Mouse (Mus musculus) lung, adult 2 months (tissue): ENCODE measurements around the gene Utrn.

Experiments
- CTCF ChIP-seq: fragments of 200-500 bp; IDR thresholded peaks from 2 replicates; pipeline ENCODE4 v1.5.1; 2011; ENCODE audit warnings: mild to moderate bottlenecking, low read length, control low read depth; ENCODE audit not compliant: insufficient read depth
- POLR2A ChIP-seq: fragments of 200-500 bp; IDR thresholded peaks from 2 replicates; pipeline ENCODE4 v1.6.1; 2011; ENCODE audit warnings: low read depth, mild to moderate bottlenecking, control low read depth, low read length, borderline replicate concordance; ENCODE audit errors: extremely low read depth

GRCm38 (mm10) chr10:12842543-12842942 is 26.6 kb downstream of the Utrn start:
- no peak for TF ChIP-seq CTCF
- TF ChIP-seq POLR2A, result no peak
